Mouse (Mus musculus) megakaryocyte, embryonic 14.5 days (primary cell): ENCODE results near the gene Inpp5k. TPM values are rescaled to one million over a fixed set of nuclear protein-coding genes. Genes with fewer than 3 reads are reported as not detected.
A peak's percentile ranks its signal among the peaks of the same experiment; 100 is the strongest.

Experiments
- H3K27me3 ChIP-seq: replicated peaks from 2 replicates; pipeline ENCODE3; 2012; ENCODE audit warnings: inconsistent platforms
- H3K36me3 ChIP-seq: replicated peaks from 2 replicates; pipeline ENCODE3; 2012; ENCODE audit warnings: low read length, inconsistent platforms, mixed read lengths
- H3K4me1 ChIP-seq: 2 replicates; pipeline ENCODE4 v1.6.1; 2012; ENCODE audit warnings: inconsistent platforms
- H3K4me3 ChIP-seq: replicated peaks from 2 replicates; pipeline ENCODE3; 2012; ENCODE audit warnings: moderate library complexity, mild to moderate bottlenecking, inconsistent platforms
- H3K9me3 ChIP-seq: 2 replicates; pipeline ENCODE4 v1.6.1; 2012; ENCODE audit warnings: inconsistent platforms
- FLI1 ChIP-seq: IDR thresholded peaks from 2 replicates; pipeline ENCODE4 v1.6.1; 2012; ENCODE audit warnings: low read length, inconsistent platforms, mixed read lengths
- GATA1 ChIP-seq: IDR thresholded peaks from 3 replicates; pipeline ENCODE4 v1.6.1; 2012; ENCODE audit warnings: mixed read lengths, low read length, inconsistent platforms, borderline replicate concordance
- polyA plus RNA-seq: library from polyadenylated mRNA; stranded (reverse); fragments of >175 nt; gene quantifications from 2 replicates; pipeline ENCODE4 v1.2.3, GENCODE M21; 2012; ENCODE audit warnings: low replicate concordance; ENCODE audit not compliant: insufficient read depth

Gene Inpp5k
- polyA plus RNA-seq, 1 experiment = 43.3 TPM

- Histone ChIP-seq H3K4me1 (peaks cover 57% of the 10 kb centered on the region), H3K9me3 (no peaks in the 10 kb centered on the region), H3K27me3 (no peaks in the 10 kb centered on the region), H3K36me3 (peaks cover 69% of the 10 kb centered on the region), H3K4me3 (no peak overlapping the region)
- TF ChIP-seq FLI1 (no peak), GATA1 (no peak)
Measured at GRCm38 (mm10) chr11:75634801-75635200, 4.0 kb downstream of the Inpp5k start.

GRCm38 (mm10) chr11:75635315-75635714 is 4.5 kb downstream of the Inpp5k start:
- no peak for TF ChIP-seq FLI1
- no peak for TF ChIP-seq GATA1
- Histone ChIP-seq H3K4me3 (no peak overlapping the region), H3K4me1 (peaks cover 52% of the 10 kb centered on the region), H3K36me3 (peaks cover 72% of the 10 kb centered on the region), H3K9me3 (no peaks in the 10 kb centered on the region), H3K27me3 (no peaks in the 10 kb centered on the region)

GRCm38 (mm10) chr11:75643323-75643722 is 12.5 kb downstream of the Inpp5k start:
- H3K36me3 ChIP-seq = peaks cover 88% of the 10 kb centered on the region

GRCm38 (mm10) chr11:75644684-75645083 is 13.9 kb downstream of the Inpp5k start:
- Histone ChIP-seq H3K4me3 (peak overlapping the region; percentile 70), H3K27me3 (no peaks in the 10 kb centered on the region), H3K4me1 (peaks cover 65% of the 10 kb centered on the region), H3K36me3 (peaks cover 81% of the 10 kb centered on the region), H3K9me3 (no peaks in the 10 kb centered on the region)
- TF ChIP-seq GATA1 (no peak), FLI1 (no peak)

More at GRCm38 (mm10) chr11:75643323-75643722, 12.5 kb downstream of the Inpp5k start:
- peaks cover 54% of the 10 kb centered on the region for H3K4me1 ChIP-seq
- no peaks in the 10 kb centered on the region for H3K27me3 ChIP-seq
- no peak overlapping the region for H3K4me3 ChIP-seq
- no peaks in the 10 kb centered on the region for H3K9me3 ChIP-seq
- no peak for TF ChIP-seq GATA1
- no peak for TF ChIP-seq FLI1

- TF ChIP-seq GATA1 = no peak
- no peak for TF ChIP-seq FLI1
- Histone ChIP-seq H3K36me3 (peaks cover 57% of the 10 kb centered on the region), H3K9me3 (no peaks in the 10 kb centered on the region), H3K4me3 (peak overlapping the region; percentile 42), H3K4me1 (peaks cover 90% of the 10 kb centered on the region), H3K27me3 (no peaks in the 10 kb centered on the region)
Measured at GRCm38 (mm10) chr11:75647681-75648211, 17.0 kb downstream of the Inpp5k start.

- no peaks in the 10 kb centered on the region for H3K9me3 ChIP-seq
- peaks cover 43% of the 10 kb centered on the region for H3K36me3 ChIP-seq
- peak overlapping the region; percentile 38 for H3K4me3 ChIP-seq
- TF ChIP-seq FLI1 (peak; percentile 76; the same call in 1 of the 2 replicates), GATA1 (peak; percentile 94)
- H3K27me3 ChIP-seq = no peaks in the 10 kb centered on the region
- H3K4me1 ChIP-seq = peaks cover 91% of the 10 kb centered on the region
Measured at GRCm38 (mm10) chr11:75649155-75649561, 18.4 kb downstream of the Inpp5k start.

- Histone ChIP-seq H3K4me1 (peaks cover 91% of the 10 kb centered on the region), H3K4me3 (peak within 1 kb of the TSS; percentile 100), H3K27me3 (no peaks in the 10 kb centered on the region), H3K9me3 (no peaks in the 10 kb centered on the region), H3K36me3 (peaks cover 32% of the 10 kb centered on the region)
- TF ChIP-seq GATA1 = no peak
- TF ChIP-seq FLI1 = no peak
Measured at GRCm38 (mm10) chr11:75650311-75650710, 19.5 kb downstream of the Inpp5k start, which contains the start of gene Myo1c. TSS of gene Myo1c (plus strand) at chr11:75650504.

- no peak for TF ChIP-seq GATA1
- TF ChIP-seq FLI1 = no peak
- Histone ChIP-seq H3K36me3 (peaks cover 25% of the 10 kb centered on the region), H3K9me3 (no peaks in the 10 kb centered on the region), H3K4me3 (peak overlapping the region; percentile 100), H3K4me1 (peaks cover 88% of the 10 kb centered on the region), H3K27me3 (no peaks in the 10 kb centered on the region)
Measured at GRCm38 (mm10) chr11:75650958-75651425, 20.2 kb downstream of the Inpp5k start.

GRCm38 (mm10) chr11:75651426-75652221 is 20.8 kb downstream of the Inpp5k start:
- no peaks in the 10 kb centered on the region for H3K9me3 ChIP-seq
- peak overlapping the region; percentile 100 for H3K4me3 ChIP-seq
- no peak for TF ChIP-seq FLI1
- no peak for TF ChIP-seq GATA1
- H3K36me3 ChIP-seq = peaks cover 21% of the 10 kb centered on the region
- H3K27me3 ChIP-seq = no peaks in the 10 kb centered on the region
- H3K4me1 ChIP-seq = peaks cover 91% of the 10 kb centered on the region
